In genomic region chr2:57395071-57395470, GRCm38 (mm10) we compare ENCODE assay signal across 12 mouse cellular contexts.
"Had no signal": no experiment of that assay in that cellular context is flagged by ENCODE, and none has a peak within 500 bp of the region (broad histone marks: within the 10 kb centered on the region; RNA-seq: fewer than 3 reads in every experiment).

No protein-coding gene starts in this region.

- DNase-seq: gastrocnemius, postnatal 14 days; gastrocnemius, postnatal 36 days; heart, adult 18-20 months; heart, postnatal 14 days; heart, postnatal 36 days; kidney, adult 18-20 months; kidney, adult 8-10 months; kidney, postnatal 10 days; kidney, postnatal 25 days; kidney, postnatal 4 days; liver; liver, embryonic 13.5 days had no signal
